8 mouse cellular contexts compared by ENCODE assay signal in the genomic region with DNA sequence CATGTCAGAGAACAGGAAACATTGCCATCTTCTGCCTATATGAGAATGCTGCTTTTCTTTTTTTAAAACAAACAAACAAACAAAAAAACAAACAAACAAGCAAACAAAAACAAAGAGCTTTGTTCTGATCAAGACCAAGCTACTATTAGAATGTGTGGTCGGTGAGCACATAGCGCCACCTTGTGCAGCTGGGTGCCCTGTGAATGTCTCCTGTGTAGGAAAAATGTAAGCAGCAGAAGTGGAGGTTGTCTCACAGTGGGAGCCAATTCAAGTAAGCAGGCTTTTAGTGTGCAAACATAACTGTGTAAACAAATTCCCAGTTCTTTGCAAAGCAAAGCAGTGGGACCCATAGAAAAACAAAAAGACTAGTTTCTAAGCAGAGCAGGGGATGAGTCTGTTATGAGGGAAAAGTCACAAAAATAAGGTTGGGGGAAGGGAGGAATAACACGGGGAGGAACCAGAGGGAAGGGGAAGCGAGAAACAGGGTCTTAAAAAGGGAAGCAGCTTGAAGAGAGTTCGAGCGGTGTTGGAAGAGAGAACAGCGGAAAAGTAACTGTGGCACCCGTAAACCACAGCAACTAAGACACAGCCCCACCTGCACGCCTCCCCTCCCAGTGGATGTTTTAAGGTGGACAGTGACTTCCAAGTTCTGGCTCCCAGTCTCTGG. TPM values are rescaled to one million over a fixed set of nuclear protein-coding genes. Genes with fewer than 3 reads are reported as not detected.
DNase-seq lines count a peak whose midpoint lies in the region; ATAC-seq lines count a peak whose summit lies in the region.

No protein-coding gene starts in this region.

- H3K4me3 ChIP-seq in lung, embryonic 16.5 days (ENCODE audit: low read length) = peak overlapping the region; percentile 20

- DNase-seq in adrenal gland, adult 2 months = peak; percentile 3
- DNase-seq in adrenal gland, adult 18-20 months (ENCODE audit: low spot score in 2 of 2) = no peak
- DNase-seq in ovary, postnatal 36 days (ENCODE audit: low spot score) = peak; percentile 22
- DNase-seq in ovary, postnatal 10 days (ENCODE audit: low spot score) = no peak
- peak; percentile 35 for DNase-seq in heart, postnatal 36 days
- no peak for DNase-seq in ovary, adult 18-20 months (ENCODE audit: low spot score)
- no peak for DNase-seq in cerebellum, adult 8-10 months

- peak; percentile 59 for ATAC-seq in lung, embryonic 16.5 days (ENCODE audit: low read depth)

- H3K9me3 ChIP-seq in lung, embryonic 16.5 days (ENCODE audit: control insufficient read depth, low read length) = no peaks in the 10 kb centered on the region

- H3K4me2 ChIP-seq in lung, embryonic 16.5 days (ENCODE audit: low read depth, low read length) = peak overlapping the region; percentile 35

- no peaks in the 10 kb centered on the region for H3K4me1 ChIP-seq in lung, embryonic 16.5 days (replicated peaks; ENCODE audit: control insufficient read depth, insufficient read depth, low read length)

- intact Hi-C loops in heart, postnatal 36 days (cut with DNase I) = loop anchor here (2.0 to 10.0 kb wide), 3 partner anchors 53 to 576 kb away; partner anchors contain the start of gene Ahr

- H3K9ac ChIP-seq in lung, embryonic 16.5 days (ENCODE audit: low read length) = no peak overlapping the region

- H3K27me3 ChIP-seq in lung, embryonic 16.5 days (ENCODE audit: control insufficient read depth, insufficient read depth, low read depth, low read length) = no peaks in the 10 kb centered on the region

- H3K36me3 ChIP-seq in lung, embryonic 16.5 days (ENCODE audit: control insufficient read depth, insufficient read depth, low read length) = no peaks in the 10 kb centered on the region

- no peak overlapping the region for H3K27ac ChIP-seq in lung, embryonic 16.5 days (ENCODE audit: low read length)

- 47% methylated on average over 9 of the region's 9 CpGs for WGBS in lung, embryonic 16.5 days

RNA-seq across cellular contexts. Expression of gene Agr3, which starts 40.4 kb away (rescaled TPM):
- not detected for total RNA-seq in adrenal gland, adult 2 months (2021)
- not detected in 2 replicates for polyA plus RNA-seq in adrenal gland, adult 2 months (2012; rRNA removed)
- total RNA-seq in adrenal gland, adult 18-20 months (2021) = not detected
- total RNA-seq in heart, postnatal 36 days (2021) = not detected
- 1.2 and 2.7 TPM in 2 replicates for polyA plus RNA-seq in lung, embryonic 16.5 days (2015; fragmentation: Nextera tagmentation; extraction: Ambion mirVana)

Comparison
In these comparisons a context has a peak if more than half of its experiments do, and no peak if none do; other contexts are left out.
1. DNase-seq: peak in adrenal gland, adult 2 months (single experiment), ovary, postnatal 36 days (single experiment) and heart, postnatal 36 days (2 of 2); none in adrenal gland, adult 18-20 months (0 of 2), ovary, postnatal 10 days (single experiment), ovary, adult 18-20 months (single experiment) and cerebellum, adult 8-10 months (single experiment).